Mouse (Mus musculus) limb, embryonic 15.5 days (tissue): ENCODE data around the gene Cbl. TPM values are rescaled to one million over a fixed set of nuclear protein-coding genes. Genes with fewer than 3 reads are reported as not detected.
"Not testable (repeated sequence)": the region's sequence is repeated elsewhere in the genome, so short reads cannot be mapped to it uniquely, and the experiment has no call there.

ENCODE experiments used
- ATAC-seq: fragments of 200-750 bp; cut with Nextera tagmentation; 2 replicates; pipeline ENCODE4 v1.8.0; 2017; ENCODE audit warnings: low read depth, moderate TSS enrichment; ENCODE audit not compliant: insufficient number of reproducible peaks, low FRiP score, low TSS enrichment
- H3K27ac ChIP-seq: fragments of 300-500 bp; sonication (generic); 2 replicates; pipeline ENCODE4 v1.5.1; 2015; ENCODE audit warnings: moderate library complexity, mild to moderate bottlenecking, inconsistent platforms
- H3K27me3 ChIP-seq: fragments of 300-500 bp; sonication (generic); 2 replicates; pipeline ENCODE4 v1.6.1; 2015; ENCODE audit warnings: inconsistent platforms
- H3K36me3 ChIP-seq: fragments of 300-500 bp; sonication (generic); 2 replicates; pipeline ENCODE4 v1.6.1; 2015; ENCODE audit warnings: inconsistent platforms
- H3K4me1 ChIP-seq: fragments of 300-500 bp; sonication (generic); 2 replicates; pipeline ENCODE4 v1.6.1; 2015; ENCODE audit warnings: inconsistent platforms
- H3K4me2 ChIP-seq: fragments of 300-500 bp; sonication (generic); 2 replicates; pipeline ENCODE4 v1.6.1; 2015; ENCODE audit warnings: mild to moderate bottlenecking, inconsistent platforms
- H3K4me3 ChIP-seq: fragments of 300-500 bp; sonication (generic); 2 replicates; pipeline ENCODE4 v1.5.1; 2015; ENCODE audit warnings: mild to moderate bottlenecking, inconsistent platforms
- H3K9ac ChIP-seq: fragments of 300-500 bp; sonication (generic); 2 replicates; pipeline ENCODE4 v1.6.1; 2015; ENCODE audit warnings: inconsistent platforms
- H3K9me3 ChIP-seq: fragments of 300-500 bp; sonication (generic); 2 replicates; pipeline ENCODE4 v1.6.1; 2016; ENCODE audit warnings: inconsistent platforms
- WGBS: fragments of 180-500 bp; shearing (Covaris S2); methylation state at CpG from one replicate; pipeline ENCODE4 v1.1.7; 2015; 5-methylcytosine and 5-hydroxymethylcytosine counted together
- polyA plus RNA-seq: library from polyadenylated mRNA; unstranded; fragments of >200 nt; fragmentation: Nextera tagmentation; extraction: Ambion mirVana; gene quantifications from 2 replicates; pipeline ENCODE4 v1.2.1, GENCODE M21; 2015

Cbl gene
- polyA plus RNA-seq, 1 experiment from 2014 or later, result 15.6 TPM

DNA sequence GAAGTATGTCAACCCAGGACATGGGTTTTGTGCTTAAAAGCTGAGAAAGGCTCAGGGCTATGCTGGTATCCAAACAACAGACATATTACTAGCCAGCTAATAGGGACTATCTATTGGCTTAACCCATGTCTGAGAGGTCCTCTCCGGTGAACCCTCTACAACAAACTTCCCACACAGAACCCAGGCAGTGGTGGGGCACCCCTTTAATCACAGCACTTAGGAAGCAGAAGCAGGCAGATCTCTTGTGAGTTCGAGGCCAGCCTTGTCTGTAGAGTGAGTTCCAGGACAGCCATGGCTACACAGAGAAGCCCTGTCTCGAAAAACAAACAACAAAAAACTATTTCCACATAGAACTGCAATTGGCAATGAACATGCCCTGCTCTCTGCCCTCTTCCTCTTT lies 107.1 kb downstream of the Cbl start:
- no peaks in the 10 kb centered on the region for H3K9me3 ChIP-seq
- H3K27me3 ChIP-seq, result 0 out of 2 replicates have a peak, but pooled peaks cover 6% of the 10 kb centered on the region
- no peak overlapping the region for H3K9ac ChIP-seq
- 87% methylated on average over 3 of the region's 3 CpGs for WGBS
- H3K4me2 ChIP-seq, result no peak overlapping the region
- peak overlapping the region; percentile 73 for H3K27ac ChIP-seq
- ATAC-seq, result no peak
- no peaks in the 10 kb centered on the region for H3K36me3 ChIP-seq
- H3K4me3 ChIP-seq, result no peak overlapping the region
- peaks cover 34% of the 10 kb centered on the region for H3K4me1 ChIP-seq

DNA sequence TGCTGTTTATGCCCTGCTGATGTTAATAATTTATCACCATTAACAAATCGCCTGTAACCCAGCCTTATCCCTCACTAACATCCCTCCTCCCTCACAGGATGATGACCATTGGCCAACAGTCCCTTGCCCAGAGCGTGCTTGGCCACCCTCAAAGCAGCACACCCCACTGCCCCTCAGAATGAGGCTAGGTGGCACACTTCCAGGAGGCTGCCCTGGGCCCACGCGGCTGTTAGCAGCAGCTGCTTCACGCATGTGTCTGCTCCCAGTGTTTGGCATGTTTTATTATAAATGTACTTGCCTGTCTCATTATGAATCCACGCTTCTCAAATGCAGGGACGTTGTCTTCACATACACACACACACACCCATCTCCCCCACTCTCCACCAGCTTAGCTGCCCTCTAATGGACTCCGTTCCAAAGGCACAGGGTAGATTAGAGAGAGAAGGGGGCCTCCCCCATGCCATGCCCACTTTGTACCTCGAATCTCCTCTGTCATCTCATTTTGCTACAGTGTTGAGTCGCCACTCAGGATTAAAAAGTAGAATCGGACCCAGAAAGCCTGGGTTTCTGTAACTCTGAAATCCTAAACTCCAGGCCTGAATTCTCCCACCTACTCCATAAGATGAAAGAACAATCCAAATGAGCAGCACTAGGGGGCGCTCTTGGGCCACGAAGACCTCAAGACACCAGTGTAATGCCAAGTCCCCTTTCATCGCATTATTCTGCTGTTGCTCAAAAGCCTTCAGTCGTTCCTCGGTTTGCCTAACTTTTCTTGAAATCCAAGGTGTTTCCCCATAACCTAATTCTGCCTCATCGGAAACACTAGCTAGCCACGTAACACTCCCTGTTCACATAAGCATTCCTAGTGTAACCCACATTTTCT lies 108.1 kb downstream of the Cbl start:
- Histone ChIP-seq H3K4me3 (no peak overlapping the region), H3K36me3 (no peaks in the 10 kb centered on the region), H3K4me1 (peaks cover 32% of the 10 kb centered on the region), H3K27me3 (no peaks in the 10 kb centered on the region), H3K9me3 (no peaks in the 10 kb centered on the region), H3K4me2 (peak overlapping the region; percentile 34; the same call in 1 of the 2 replicates), H3K27ac (peak overlapping the region; percentile 73), H3K9ac (no peak overlapping the region)
- no peak for ATAC-seq
- WGBS, result 28% methylated on average over 18 of the region's 18 CpGs

DNA sequence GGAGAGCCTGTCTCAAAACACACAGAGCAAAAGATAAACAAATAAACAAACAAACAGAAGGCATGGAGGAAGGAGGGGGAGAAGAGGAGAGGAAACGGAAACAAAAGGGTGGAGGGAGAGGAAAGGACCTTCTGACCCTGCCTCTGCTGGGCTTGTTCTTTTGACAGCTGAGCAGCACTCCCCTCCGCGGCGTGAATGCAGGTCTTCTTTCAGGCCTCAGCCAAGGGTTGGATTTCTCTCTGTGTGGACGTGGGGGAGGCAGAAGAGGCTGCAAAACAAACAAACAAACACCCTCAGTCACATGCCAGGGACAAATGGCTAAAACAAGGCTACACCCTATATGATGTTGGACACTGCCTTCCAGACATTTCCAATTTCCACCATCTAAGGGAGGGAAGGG lies 108.8 kb downstream of the Cbl start:
- 68% methylated on average over 5 of the region's 5 CpGs for WGBS
- no peak overlapping the region for H3K27ac ChIP-seq
- H3K4me2 ChIP-seq, result no peak overlapping the region
- no peak overlapping the region for H3K9ac ChIP-seq
- no peak for ATAC-seq
- H3K4me1 ChIP-seq, result peaks cover 24% of the 10 kb centered on the region
- H3K36me3 ChIP-seq, result no peaks in the 10 kb centered on the region
- H3K4me3 ChIP-seq, result no peak overlapping the region
- no peaks in the 10 kb centered on the region for H3K27me3 ChIP-seq
- no peaks in the 10 kb centered on the region for H3K9me3 ChIP-seq

DNA sequence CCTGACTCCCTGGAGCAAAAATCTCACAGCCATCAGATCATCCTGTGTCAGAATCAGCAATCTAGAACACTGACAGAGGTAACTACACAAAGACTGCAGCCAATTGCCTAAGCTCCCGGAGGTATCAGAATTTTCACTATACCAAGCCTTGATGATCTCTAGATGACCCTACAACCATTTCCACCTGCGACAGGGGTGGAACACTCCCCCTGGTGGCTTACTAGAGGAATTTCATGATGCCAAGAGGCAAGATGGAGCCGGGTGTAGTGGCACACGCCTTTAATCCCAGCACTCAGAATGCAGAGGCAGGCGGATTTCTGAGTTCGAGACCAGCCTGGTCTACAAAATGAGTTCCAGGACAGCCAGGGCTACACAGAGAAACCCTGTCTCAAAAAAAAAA lies 109.5 kb downstream of the Cbl start:
- ATAC-seq, result no peak
- no peak overlapping the region for H3K9ac ChIP-seq
- H3K4me1 ChIP-seq, result peaks cover 19% of the 10 kb centered on the region
- WGBS, result 65% methylated on average over 6 of the region's 6 CpGs
- no peak overlapping the region for H3K27ac ChIP-seq
- H3K27me3 ChIP-seq, result no peaks in the 10 kb centered on the region
- no peak overlapping the region for H3K4me2 ChIP-seq
- no peak overlapping the region for H3K4me3 ChIP-seq
- no peaks in the 10 kb centered on the region for H3K36me3 ChIP-seq
- no peaks in the 10 kb centered on the region for H3K9me3 ChIP-seq

DNA sequence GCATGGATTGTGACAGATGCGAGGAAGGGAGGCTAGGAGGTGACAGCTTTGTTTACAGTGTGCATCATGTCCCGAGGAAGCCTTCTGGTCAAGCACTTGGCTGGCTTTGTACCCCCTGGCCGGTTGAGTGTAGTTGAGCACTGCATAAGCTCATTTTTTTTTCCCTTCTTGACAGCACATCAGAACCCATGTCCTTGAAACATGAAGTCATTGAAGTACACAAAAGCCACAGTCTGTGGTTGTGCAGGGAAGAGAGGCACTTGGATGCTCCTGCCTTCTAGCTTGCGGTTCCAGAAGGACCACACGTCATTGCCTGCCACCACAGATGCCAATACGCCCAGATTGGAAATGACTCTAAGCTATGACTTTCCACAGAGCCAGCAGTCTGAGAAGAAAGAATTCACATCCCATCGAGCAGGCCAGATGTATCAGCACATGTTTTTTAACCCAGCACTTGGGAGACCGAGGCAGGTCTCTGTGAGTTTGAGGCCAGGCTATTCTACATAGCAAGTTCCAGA lies 113.8 kb downstream of the Cbl start:
- H3K27ac ChIP-seq, result no peak overlapping the region
- no peak overlapping the region for H3K4me3 ChIP-seq
- no peak overlapping the region for H3K4me2 ChIP-seq
- ATAC-seq, result no peak
- H3K27me3 ChIP-seq, result no peaks in the 10 kb centered on the region
- H3K4me1 ChIP-seq, result no peaks in the 10 kb centered on the region
- no peak overlapping the region for H3K9ac ChIP-seq
- H3K9me3 ChIP-seq, result no peaks in the 10 kb centered on the region
- 73% methylated on average over 8 of the region's 8 CpGs for WGBS
- no peaks in the 10 kb centered on the region for H3K36me3 ChIP-seq

DNA sequence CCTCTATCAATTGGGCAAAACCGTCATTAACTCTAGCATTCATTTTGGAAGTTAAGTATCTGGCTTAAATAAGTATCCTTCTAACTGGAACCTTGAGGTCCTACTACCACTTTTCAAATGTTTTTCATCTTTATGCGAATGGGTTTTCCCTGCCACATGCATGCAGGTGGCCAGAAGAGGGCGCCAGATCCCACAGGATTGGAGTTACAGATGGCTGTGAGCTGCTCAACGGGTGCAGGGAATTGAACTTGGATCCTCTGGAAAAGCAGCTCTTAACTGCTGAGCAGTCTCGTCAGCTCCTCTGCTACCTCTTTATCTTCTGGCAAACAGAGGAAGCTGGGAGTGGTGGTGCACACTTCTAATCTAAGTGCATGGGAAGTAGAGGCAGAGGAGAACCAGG lies 114.8 kb downstream of the Cbl start:
- 51% methylated on average over 5 of the region's 5 CpGs for WGBS
- no peaks in the 10 kb centered on the region for H3K9me3 ChIP-seq
- H3K27ac ChIP-seq, result no peak overlapping the region
- no peak overlapping the region for H3K4me3 ChIP-seq
- no peak overlapping the region for H3K4me2 ChIP-seq
- no peaks in the 10 kb centered on the region for H3K4me1 ChIP-seq
- no peak overlapping the region for H3K9ac ChIP-seq
- ATAC-seq, result no peak
- no peaks in the 10 kb centered on the region for H3K27me3 ChIP-seq
- no peaks in the 10 kb centered on the region for H3K36me3 ChIP-seq

DNA sequence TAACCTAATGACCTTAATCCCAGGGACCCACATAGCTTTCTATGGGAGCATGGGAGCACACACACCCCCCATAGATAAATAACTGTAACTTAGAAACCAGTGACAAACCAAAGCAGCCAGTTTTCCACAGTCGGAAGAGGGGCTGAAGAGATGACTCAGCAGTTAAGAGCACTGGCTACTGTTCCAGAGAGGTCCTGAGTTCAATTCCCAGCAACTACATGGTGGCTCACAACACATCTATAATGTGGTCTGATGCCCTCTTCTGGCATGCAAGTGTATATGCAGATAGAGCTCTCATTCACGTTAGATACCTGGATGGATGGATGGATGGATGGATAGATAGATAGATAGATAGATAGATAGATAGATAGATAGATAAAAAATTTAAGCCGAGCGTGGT lies 117.7 kb downstream of the Cbl start:
- H3K27me3 ChIP-seq, result no peaks in the 10 kb centered on the region
- no peak overlapping the region for H3K4me3 ChIP-seq
- 90% methylated on average over 4 of the region's 4 CpGs for WGBS
- H3K36me3 ChIP-seq, result no peaks in the 10 kb centered on the region
- H3K4me2 ChIP-seq, result no peak overlapping the region
- H3K9me3 ChIP-seq, result no peaks in the 10 kb centered on the region
- H3K27ac ChIP-seq, result no peak overlapping the region
- H3K4me1 ChIP-seq, result peaks cover 10% of the 10 kb centered on the region
- ATAC-seq, result no peak
- no peak overlapping the region for H3K9ac ChIP-seq

DNA sequence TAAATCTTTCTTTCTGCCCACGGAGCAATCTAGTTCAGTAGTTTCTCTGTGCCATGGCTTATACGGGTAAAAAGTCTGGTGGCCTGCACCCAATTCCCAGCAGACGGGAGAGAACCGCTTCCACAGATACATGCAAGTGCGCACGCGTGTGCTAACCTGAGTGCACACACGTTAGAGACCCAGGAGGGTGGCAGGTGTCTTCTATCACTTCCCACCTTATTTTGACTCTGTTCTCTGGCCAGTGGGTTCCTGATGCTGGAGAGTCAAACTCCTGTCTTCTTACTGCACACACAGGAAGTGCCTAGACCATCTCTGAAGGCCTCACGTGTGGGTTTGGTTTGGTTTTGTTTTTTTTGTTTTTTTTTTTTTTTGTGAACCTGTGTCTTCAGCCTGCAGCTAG lies 118.2 kb downstream of the Cbl start:
- no peaks in the 10 kb centered on the region for H3K9me3 ChIP-seq
- H3K4me1 ChIP-seq, result peaks cover 11% of the 10 kb centered on the region
- H3K4me2 ChIP-seq, result no peak overlapping the region
- WGBS, result 86% methylated on average over 9 of the region's 9 CpGs
- ATAC-seq, result no peak
- no peaks in the 10 kb centered on the region for H3K36me3 ChIP-seq
- H3K27ac ChIP-seq, result no peak overlapping the region
- no peak overlapping the region for H3K4me3 ChIP-seq
- H3K9ac ChIP-seq, result no peak overlapping the region
- no peaks in the 10 kb centered on the region for H3K27me3 ChIP-seq

DNA sequence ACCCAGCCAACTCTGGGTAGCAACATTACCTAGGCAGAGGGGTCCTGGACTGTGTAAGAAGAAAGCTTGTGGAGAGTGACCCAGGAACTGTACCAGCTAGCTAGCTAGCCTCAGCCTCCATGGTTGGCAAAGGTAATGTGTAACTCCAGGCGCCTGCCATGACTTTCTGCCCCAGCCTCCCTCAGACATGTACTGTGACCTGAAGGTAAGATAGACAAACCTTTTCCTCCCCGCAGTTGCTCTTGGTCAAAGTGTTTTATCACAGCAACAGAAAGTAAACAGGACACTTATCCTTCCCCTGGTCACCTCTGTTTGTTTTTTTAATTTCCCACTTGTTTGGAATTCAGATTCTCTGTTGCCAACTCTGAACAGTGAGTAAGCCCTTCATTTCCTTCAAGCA lies 119.4 kb downstream of the Cbl start:
- no peaks in the 10 kb centered on the region for H3K36me3 ChIP-seq
- no peak for ATAC-seq
- H3K9me3 ChIP-seq, result no peaks in the 10 kb centered on the region
- WGBS, result 89% methylated on average over 2 of the region's 2 CpGs
- no peak overlapping the region for H3K9ac ChIP-seq
- H3K27me3 ChIP-seq, result no peaks in the 10 kb centered on the region
- H3K4me1 ChIP-seq, result peaks cover 22% of the 10 kb centered on the region
- no peak overlapping the region for H3K4me3 ChIP-seq
- H3K4me2 ChIP-seq, result no peak overlapping the region
- no peak overlapping the region for H3K27ac ChIP-seq

DNA sequence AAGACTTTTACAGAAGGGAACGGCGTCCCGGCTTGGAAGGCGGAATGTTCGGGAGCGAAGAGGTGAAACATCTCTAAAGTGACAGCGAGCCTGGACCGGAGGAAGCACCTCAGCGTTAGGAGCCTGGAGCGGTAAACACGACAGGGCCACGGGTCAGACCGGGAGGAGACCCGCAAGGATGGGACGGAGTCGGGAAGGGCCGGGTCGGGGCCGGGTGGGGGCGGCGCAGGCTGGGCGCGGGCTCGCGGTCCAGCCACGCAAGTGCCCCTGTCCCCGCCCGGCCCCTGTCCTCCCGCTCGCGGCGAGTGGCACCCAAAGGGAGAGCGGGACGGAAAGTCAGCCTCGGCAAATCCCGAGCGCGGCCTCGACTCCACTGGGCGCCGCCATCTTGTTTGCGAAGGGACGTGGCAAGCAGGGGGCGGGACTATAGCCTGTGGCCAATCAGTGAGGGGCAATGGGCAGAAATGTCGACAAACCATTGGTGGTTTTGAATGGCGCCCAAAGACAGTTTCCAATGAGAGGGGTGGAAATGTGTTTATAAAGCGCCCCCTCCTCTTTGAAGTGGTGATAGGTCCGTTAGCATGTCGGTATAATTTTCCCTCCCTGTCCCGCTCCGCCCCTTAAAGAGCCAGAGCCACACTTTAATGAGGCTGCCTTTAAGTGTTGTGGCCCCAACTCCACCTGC lies 120.6 kb downstream of the Cbl start, which contains the start of the genes Gm49380 and Rnf26:
TSS of gene Gm49380 (minus strand) at position 396 of the 685 bp plus-strand sequence.
TSS of gene Rnf26 (minus strand) at position 413 of the 685 bp plus-strand sequence.
- Histone ChIP-seq H3K27me3 (no peaks in the 10 kb centered on the region), H3K27ac (peak within 1 kb of the TSS; percentile 80), H3K4me1 (peaks cover 34% of the 10 kb centered on the region), H3K4me3 (peak within 1 kb of the TSS; percentile 78), H3K9ac (peak within 1 kb of the TSS; percentile 77), H3K36me3 (peaks cover 8% of the 10 kb centered on the region; the same call in 1 of the 2 replicates), H3K4me2 (peak within 1 kb of the TSS; percentile 52), H3K9me3 (no peaks in the 10 kb centered on the region)
- WGBS, result under 1% methylated on average over 49 of the region's 51 CpGs
- ATAC-seq, result peak; percentile 93

DNA sequence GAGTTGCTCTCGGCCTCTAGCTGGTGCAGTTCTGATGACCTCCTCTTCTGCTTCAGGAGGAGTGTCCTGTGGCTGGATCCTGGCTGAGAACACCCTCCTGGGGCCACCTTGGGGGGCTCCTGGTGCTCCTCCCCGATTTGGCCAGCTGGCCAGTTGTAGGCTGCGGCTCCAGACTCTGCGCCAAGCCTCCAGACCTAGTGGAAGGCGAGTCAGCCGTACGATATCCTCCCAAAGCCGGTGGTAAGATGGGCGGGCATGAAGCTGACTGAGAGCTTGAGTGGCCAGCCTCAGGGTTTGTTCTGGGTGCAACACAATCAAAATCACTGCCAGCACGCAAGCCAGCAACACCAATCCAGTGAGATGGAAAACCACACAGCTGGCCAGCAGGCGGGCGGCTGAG lies 121.9 kb downstream of the Cbl start:
- not testable (repeated sequence) for H3K9me3 ChIP-seq, H3K36me3 ChIP-seq, H3K9ac ChIP-seq, H3K27ac ChIP-seq, ATAC-seq, H3K27me3 ChIP-seq
- H3K4me1 ChIP-seq, result peaks cover 48% of the 10 kb centered on the region
- H3K4me2 ChIP-seq, result peak overlapping the region; percentile 52
- WGBS, result 50% methylated on average over 10 of the region's 12 CpGs
- H3K4me3 ChIP-seq, result peak overlapping the region; percentile 78; the same call in 1 of the 2 replicates
